Mouse (Mus musculus): Measurements from ENCODE around the gene Lyrm4. TPM values are rescaled to one million over a fixed set of nuclear protein-coding genes. Genes with fewer than 3 reads are reported as not detected.

Lyrm4 gene
- polyA plus RNA-seq, 1 experiment from 2014 or later: 22.7 TPM

- H3K4me1 ChIP-seq (replicated peaks; ENCODE audit: control insufficient read depth, insufficient read depth, low read length): no peaks in the 10 kb centered on the region; the same call in 1 of the 2 replicates
- peak; percentile 53 for DNase-seq (ENCODE audit: low spot score)
- H3K4me3 ChIP-seq (ENCODE audit: low read depth, low read length): peak overlapping the region; percentile 62
- H3K9me3 ChIP-seq (ENCODE audit: control insufficient read depth, low read length): no peaks in the 10 kb centered on the region
- peak overlapping the region; percentile 100 for H3K4me2 ChIP-seq (replicated peaks; ENCODE audit: low read depth, low read length)
- peak overlapping the region; percentile 50 for H3K9ac ChIP-seq (ENCODE audit: low read depth, low read length)
- WGBS: under 1% methylated on average over 38 of the region's 38 CpGs
- H3K36me3 ChIP-seq (ENCODE audit: control insufficient read depth, insufficient read depth, low read length): no peaks in the 10 kb centered on the region
- H3K27ac ChIP-seq (ENCODE audit: low read depth, low read length): no peak overlapping the region
- peak; percentile 73 for ATAC-seq (ENCODE audit: low FRiP score)
- H3K27me3 ChIP-seq (ENCODE audit: control insufficient read depth, insufficient read depth, low read length): peaks cover 12% of the 10 kb centered on the region
Observed at GRCm38 (mm10) chr13:35968131-35968718, 149.1 kb downstream of the Lyrm4 start.

- Histone ChIP-seq H3K36me3 (ENCODE audit: control insufficient read depth, insufficient read depth, low read length) (no peaks in the 10 kb centered on the region), H3K9ac (ENCODE audit: low read depth, low read length) (no peak overlapping the region), H3K9me3 (ENCODE audit: control insufficient read depth, low read length) (no peaks in the 10 kb centered on the region), H3K27me3 (ENCODE audit: control insufficient read depth, insufficient read depth, low read length) (peaks cover 12% of the 10 kb centered on the region), H3K27ac (ENCODE audit: low read depth, low read length) (no peak overlapping the region), H3K4me1 (replicated peaks; ENCODE audit: control insufficient read depth, insufficient read depth, low read length) (no peaks in the 10 kb centered on the region; the same call in 1 of the 2 replicates), H3K4me3 (ENCODE audit: low read depth, low read length) (peak overlapping the region; percentile 62), H3K4me2 (replicated peaks; ENCODE audit: low read depth, low read length) (peak overlapping the region; percentile 100)
- 1% methylated on average over 15 of the region's 15 CpGs for WGBS
- ATAC-seq (ENCODE audit: low FRiP score): peak; percentile 42; the same call in 1 of the 2 replicates
- DNase-seq (ENCODE audit: low spot score): no peak
Observed at GRCm38 (mm10) chr13:35967690-35968089, 149.6 kb downstream of the Lyrm4 start.

- H3K4me1 ChIP-seq (replicated peaks; ENCODE audit: control insufficient read depth, insufficient read depth, low read length): no peaks in the 10 kb centered on the region; the same call in 1 of the 2 replicates
- over 99% methylated on average over 4 of the region's 4 CpGs for WGBS
- peaks cover 5% of the 10 kb centered on the region for H3K27me3 ChIP-seq (ENCODE audit: control insufficient read depth, insufficient read depth, low read length)
- no peak overlapping the region for H3K4me3 ChIP-seq (ENCODE audit: low read depth, low read length)
- no peak for ATAC-seq (ENCODE audit: low FRiP score)
- no peak overlapping the region for H3K9ac ChIP-seq (ENCODE audit: low read depth, low read length)
- H3K4me2 ChIP-seq (replicated peaks; ENCODE audit: low read depth, low read length): no peak overlapping the region
- H3K9me3 ChIP-seq (ENCODE audit: control insufficient read depth, low read length): no peaks in the 10 kb centered on the region
- no peak overlapping the region for H3K27ac ChIP-seq (ENCODE audit: low read depth, low read length)
- H3K36me3 ChIP-seq (ENCODE audit: control insufficient read depth, insufficient read depth, low read length): no peaks in the 10 kb centered on the region
- DNase-seq (ENCODE audit: low spot score): no peak
Observed at GRCm38 (mm10) chr13:35963583-35963982, 153.7 kb downstream of the Lyrm4 start.

- Histone ChIP-seq H3K9me3 (ENCODE audit: control insufficient read depth, low read length) (no peaks in the 10 kb centered on the region), H3K4me2 (replicated peaks; ENCODE audit: low read depth, low read length) (no peak overlapping the region), H3K9ac (ENCODE audit: low read depth, low read length) (no peak overlapping the region), H3K27ac (ENCODE audit: low read depth, low read length) (no peak overlapping the region), H3K4me1 (replicated peaks; ENCODE audit: control insufficient read depth, insufficient read depth, low read length) (no peaks in the 10 kb centered on the region), H3K4me3 (ENCODE audit: low read depth, low read length) (no peak overlapping the region), H3K36me3 (ENCODE audit: control insufficient read depth, insufficient read depth, low read length) (no peaks in the 10 kb centered on the region), H3K27me3 (ENCODE audit: control insufficient read depth, insufficient read depth, low read length) (no peaks in the 10 kb centered on the region)
- 75% methylated on average over 12 of the region's 12 CpGs for WGBS
- no peak for ATAC-seq (ENCODE audit: low FRiP score)
- no peak for DNase-seq (ENCODE audit: low spot score)
Observed at GRCm38 (mm10) chr13:35959391-35960067, 157.8 kb downstream of the Lyrm4 start.

GRCm38 (mm10) chr13:35958539-35958938 lies 158.8 kb downstream of the Lyrm4 start, which contains the start of gene Ppp1r3g:
TSS of gene Ppp1r3g (plus strand) at chr13:35958839.
- Histone ChIP-seq H3K27me3 (ENCODE audit: control insufficient read depth, insufficient read depth, low read length) (no peaks in the 10 kb centered on the region), H3K9ac (ENCODE audit: low read depth, low read length) (no peak within 1 kb of the TSS), H3K4me3 (ENCODE audit: low read depth, low read length) (no peak within 1 kb of the TSS), H3K9me3 (ENCODE audit: control insufficient read depth, low read length) (no peaks in the 10 kb centered on the region), H3K36me3 (ENCODE audit: control insufficient read depth, insufficient read depth, low read length) (no peaks in the 10 kb centered on the region), H3K4me1 (replicated peaks; ENCODE audit: control insufficient read depth, insufficient read depth, low read length) (no peaks in the 10 kb centered on the region), H3K4me2 (replicated peaks; ENCODE audit: low read depth, low read length) (no peak within 1 kb of the TSS), H3K27ac (ENCODE audit: low read depth, low read length) (no peak within 1 kb of the TSS)
- DNase-seq (ENCODE audit: low spot score) (no peak), ATAC-seq (ENCODE audit: low FRiP score) (no peak)
- WGBS: 100% methylated on average over 1 of the region's 1 CpGs

- no peaks in the 10 kb centered on the region for H3K4me1 ChIP-seq (replicated peaks; ENCODE audit: control insufficient read depth, insufficient read depth, low read length)
- no peak overlapping the region for H3K27ac ChIP-seq (ENCODE audit: low read depth, low read length)
- H3K36me3 ChIP-seq (ENCODE audit: control insufficient read depth, insufficient read depth, low read length): no peaks in the 10 kb centered on the region
- ATAC-seq (ENCODE audit: low FRiP score) (no peak), DNase-seq (ENCODE audit: low spot score) (no peak)
- H3K9me3 ChIP-seq (ENCODE audit: control insufficient read depth, low read length): no peaks in the 10 kb centered on the region
- no peak overlapping the region for H3K4me3 ChIP-seq (ENCODE audit: low read depth, low read length)
- H3K9ac ChIP-seq (ENCODE audit: low read depth, low read length): no peak overlapping the region
- no peaks in the 10 kb centered on the region for H3K27me3 ChIP-seq (ENCODE audit: control insufficient read depth, insufficient read depth, low read length)
- 80% methylated on average over 17 of the region's 17 CpGs for WGBS
- no peak overlapping the region for H3K4me2 ChIP-seq (replicated peaks; ENCODE audit: low read depth, low read length)
Observed at GRCm38 (mm10) chr13:35949814-35950455, 167.4 kb downstream of the Lyrm4 start.

GRCm38 (mm10) chr13:35947354-35948000 lies 169.8 kb downstream of the Lyrm4 start:
- 25% methylated on average over 14 of the region's 14 CpGs for WGBS
- ATAC-seq (ENCODE audit: low FRiP score) (no peak), DNase-seq (ENCODE audit: low spot score) (peak; percentile 88)
- Histone ChIP-seq H3K36me3 (ENCODE audit: control insufficient read depth, insufficient read depth, low read length) (no peaks in the 10 kb centered on the region), H3K4me2 (replicated peaks; ENCODE audit: low read depth, low read length) (no peak overlapping the region), H3K9me3 (ENCODE audit: control insufficient read depth, low read length) (no peaks in the 10 kb centered on the region), H3K9ac (ENCODE audit: low read depth, low read length) (no peak overlapping the region), H3K4me1 (replicated peaks; ENCODE audit: control insufficient read depth, insufficient read depth, low read length) (no peaks in the 10 kb centered on the region), H3K4me3 (ENCODE audit: low read depth, low read length) (no peak overlapping the region), H3K27ac (ENCODE audit: low read depth, low read length) (no peak overlapping the region), H3K27me3 (ENCODE audit: control insufficient read depth, insufficient read depth, low read length) (no peaks in the 10 kb centered on the region)

GRCm38 (mm10) chr13:35946659-35947353 lies 170.5 kb downstream of the Lyrm4 start:
- Histone ChIP-seq H3K27me3 (ENCODE audit: control insufficient read depth, insufficient read depth, low read length) (no peaks in the 10 kb centered on the region), H3K4me1 (replicated peaks; ENCODE audit: control insufficient read depth, insufficient read depth, low read length) (no peaks in the 10 kb centered on the region), H3K4me3 (ENCODE audit: low read depth, low read length) (no peak overlapping the region), H3K9ac (ENCODE audit: low read depth, low read length) (no peak overlapping the region), H3K4me2 (replicated peaks; ENCODE audit: low read depth, low read length) (no peak overlapping the region), H3K9me3 (ENCODE audit: control insufficient read depth, low read length) (no peaks in the 10 kb centered on the region), H3K27ac (ENCODE audit: low read depth, low read length) (no peak overlapping the region), H3K36me3 (ENCODE audit: control insufficient read depth, insufficient read depth, low read length) (no peaks in the 10 kb centered on the region)
- ATAC-seq (ENCODE audit: low FRiP score) (0 out of 2 replicates have a peak, but pooled peaks have one; percentile 35), DNase-seq (ENCODE audit: low spot score) (no peak)
- 75% methylated on average over 20 of the region's 20 CpGs for WGBS
